Mouse (Mus musculus) Muller cell, postnatal 12 days (primary cell): ENCODE data around the gene Zfp385a.

Source experiments
- DNase-seq: peaks from one replicate; pipeline ENCODE4 v3.0.0-alpha.2; 2015; ENCODE audit errors: inconsistent ontology term

Zfp385a gene

GRCm38 (mm10) chr15:103363809-103364208 is 23.9 kb upstream of the Zfp385a start:
- no peak for DNase-seq

GRCm38 (mm10) chr15:103362950-103363349 is 23.1 kb upstream of the Zfp385a start:
- DNase-seq: no peak

GRCm38 (mm10) chr15:103362333-103362732 is 22.4 kb upstream of the Zfp385a start:
- no peak for DNase-seq

- DNase-seq: no peak
Observed at GRCm38 (mm10) chr15:103361269-103361668, 21.4 kb upstream of the Zfp385a start.

GRCm38 (mm10) chr15:103359869-103360602 is 20.1 kb upstream of the Zfp385a start:
- DNase-seq: no peak

- DNase-seq: no peak
Observed at GRCm38 (mm10) chr15:103359122-103359510, 19.2 kb upstream of the Zfp385a start.

GRCm38 (mm10) chr15:103358278-103359121 is 18.6 kb upstream of the Zfp385a start:
- peak; percentile 68 for DNase-seq

GRCm38 (mm10) chr15:103357817-103358216 is 17.9 kb upstream of the Zfp385a start:
- DNase-seq: no peak

GRCm38 (mm10) chr15:103356130-103356529 is 16.2 kb upstream of the Zfp385a start:
- no peak for DNase-seq

GRCm38 (mm10) chr15:103355420-103355819 is 15.5 kb upstream of the Zfp385a start:
- DNase-seq: no peak

- DNase-seq: no peak
Observed at GRCm38 (mm10) chr15:103354690-103355089, 14.8 kb upstream of the Zfp385a start.

- no peak for DNase-seq
Observed at GRCm38 (mm10) chr15:103353511-103354256, 13.8 kb upstream of the Zfp385a start.

- no peak for DNase-seq
Observed at GRCm38 (mm10) chr15:103352856-103353255, 13.0 kb upstream of the Zfp385a start.

GRCm38 (mm10) chr15:103347275-103347684 is 7.4 kb upstream of the Zfp385a start:
- peak; percentile 73 for DNase-seq

GRCm38 (mm10) chr15:103345789-103346188 is 5.9 kb upstream of the Zfp385a start:
- DNase-seq: no peak

- DNase-seq: no peak
Observed at GRCm38 (mm10) chr15:103343556-103343955, 3.7 kb upstream of the Zfp385a start.

- no peak for DNase-seq
Observed at GRCm38 (mm10) chr15:103343008-103343407, 3.1 kb upstream of the Zfp385a start.

- DNase-seq: peak; percentile 66
Observed at GRCm38 (mm10) chr15:103342415-103342814, 2.5 kb upstream of the Zfp385a start.

GRCm38 (mm10) chr15:103341547-103341946 is 1.7 kb upstream of the Zfp385a start:
- no peak for DNase-seq

- no peak for DNase-seq
Observed at GRCm38 (mm10) chr15:103340786-103341185, 893 bp upstream of the Zfp385a start.

- DNase-seq: peak; percentile 42
Observed at GRCm38 (mm10) chr15:103339166-103339960, 530 bp downstream of the Zfp385a start.
